Mouse (Mus musculus): ENCODE measurements around the gene Tatdn2. TPM values are rescaled to one million over a fixed set of nuclear protein-coding genes. Genes with fewer than 3 reads are reported as not detected.
A peak's percentile ranks its signal among the peaks of the same experiment; 100 is the strongest.

Gene Tatdn2
- total RNA-seq, 2 experiments from 2014 or later: 71.4 to 72.8 TPM

DNA sequence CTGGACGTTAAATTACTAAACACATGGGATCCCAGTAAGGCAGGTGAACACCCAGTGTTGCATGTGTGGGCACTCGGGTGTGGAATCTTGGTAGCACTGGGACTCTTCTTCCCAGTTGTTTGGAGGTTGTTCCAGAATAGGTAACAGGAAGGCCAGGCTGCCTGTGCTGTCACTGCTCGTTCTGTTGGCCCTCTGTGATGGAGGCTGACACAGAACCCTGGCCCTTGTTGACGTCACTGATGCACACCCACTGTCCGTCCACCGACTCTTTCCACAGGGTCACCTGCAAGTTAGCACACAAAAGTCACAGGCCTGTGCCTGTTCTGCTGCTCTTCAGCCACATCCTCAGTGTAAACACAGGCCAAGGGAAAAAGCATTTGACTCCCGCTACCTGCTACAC, 31.3 kb downstream of the Tatdn2 start:
- TF ChIP-seq CTCF (IDR thresholded peaks at IDR 0.05): no peak
- DNase-seq (ENCODE audit: extremely low spot score in 1 of 2, low spot score in 2 of 2): no peak
- intact Hi-C loops (cut with DNase I): no loop called here
- Histone ChIP-seq H3K4me3 (no peak overlapping the region), H3K27ac (no peak overlapping the region)

DNA sequence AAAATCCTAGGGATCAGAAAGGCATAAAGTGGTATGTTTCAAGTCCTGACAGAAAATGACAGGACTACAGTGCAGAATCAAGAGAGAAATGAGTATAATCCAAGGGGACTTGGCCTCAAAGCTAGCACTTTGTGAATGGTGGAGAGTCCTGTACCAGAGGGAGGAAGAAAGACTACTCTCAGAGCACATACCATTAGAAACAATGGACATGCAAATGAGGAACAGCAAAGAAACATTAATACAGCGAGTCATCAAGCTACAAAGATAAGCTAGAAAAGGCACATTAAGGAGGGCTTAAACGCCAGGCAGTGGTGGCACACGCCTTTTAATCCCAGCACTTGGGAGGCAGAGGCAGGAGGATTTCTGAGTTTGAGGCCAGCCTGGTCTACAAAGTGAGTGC, 34.4 kb downstream of the Tatdn2 start:
- intact Hi-C loops (cut with DNase I): loop anchor here (2.0 kb wide), 1 partner anchor 24 kb away; no protein-coding TSS in a partner anchor
- DNase-seq (ENCODE audit: extremely low spot score in 1 of 2, low spot score in 2 of 2): no peak
- H3K27ac ChIP-seq: no peak overlapping the region
- TF ChIP-seq CTCF (IDR thresholded peaks at IDR 0.05): no peak
- H3K4me3 ChIP-seq: no peak overlapping the region

DNA sequence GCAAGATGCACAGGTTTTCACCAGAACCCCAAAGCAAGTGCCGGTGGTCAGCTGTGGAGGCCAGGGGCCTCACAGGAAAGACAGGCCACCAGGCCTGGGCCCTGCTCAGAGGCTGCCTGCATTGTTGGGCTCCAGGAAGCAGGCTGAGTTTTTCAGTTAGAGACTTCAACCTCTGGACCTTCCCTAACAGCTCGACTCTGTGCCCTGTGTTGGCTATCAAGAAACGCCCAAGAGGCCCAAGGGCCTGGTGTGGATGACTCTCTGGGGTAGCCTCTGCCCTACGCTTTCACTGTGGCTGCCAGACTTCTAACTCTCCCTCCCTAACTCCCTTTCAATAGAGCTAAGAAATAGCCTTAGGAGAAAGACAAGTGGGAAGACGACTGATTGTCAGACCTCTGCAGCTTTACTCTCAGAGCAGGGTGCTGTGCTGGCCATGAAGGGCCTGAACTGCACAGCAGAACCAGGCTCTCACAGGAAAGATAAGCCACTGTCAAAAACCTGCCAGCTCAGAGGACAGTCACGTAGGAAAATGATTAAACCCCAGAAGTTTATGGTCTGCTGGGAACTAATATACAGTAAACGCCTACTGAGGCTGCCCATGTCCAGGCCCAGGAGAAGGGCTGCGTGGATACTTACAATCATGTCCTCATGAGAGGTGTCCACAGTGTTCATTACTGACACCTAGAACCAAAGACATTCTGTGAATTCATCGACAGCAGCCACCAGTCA, 40.6 kb downstream of the Tatdn2 start:
- Histone ChIP-seq H3K27ac (no peak overlapping the region), H3K4me3 (no peak overlapping the region)
- DNase-seq (ENCODE audit: extremely low spot score in 1 of 2, low spot score in 2 of 2): no peak
- TF ChIP-seq CTCF (IDR thresholded peaks at IDR 0.05): no peak
- intact Hi-C loops (cut with DNase I): no loop called here

DNA sequence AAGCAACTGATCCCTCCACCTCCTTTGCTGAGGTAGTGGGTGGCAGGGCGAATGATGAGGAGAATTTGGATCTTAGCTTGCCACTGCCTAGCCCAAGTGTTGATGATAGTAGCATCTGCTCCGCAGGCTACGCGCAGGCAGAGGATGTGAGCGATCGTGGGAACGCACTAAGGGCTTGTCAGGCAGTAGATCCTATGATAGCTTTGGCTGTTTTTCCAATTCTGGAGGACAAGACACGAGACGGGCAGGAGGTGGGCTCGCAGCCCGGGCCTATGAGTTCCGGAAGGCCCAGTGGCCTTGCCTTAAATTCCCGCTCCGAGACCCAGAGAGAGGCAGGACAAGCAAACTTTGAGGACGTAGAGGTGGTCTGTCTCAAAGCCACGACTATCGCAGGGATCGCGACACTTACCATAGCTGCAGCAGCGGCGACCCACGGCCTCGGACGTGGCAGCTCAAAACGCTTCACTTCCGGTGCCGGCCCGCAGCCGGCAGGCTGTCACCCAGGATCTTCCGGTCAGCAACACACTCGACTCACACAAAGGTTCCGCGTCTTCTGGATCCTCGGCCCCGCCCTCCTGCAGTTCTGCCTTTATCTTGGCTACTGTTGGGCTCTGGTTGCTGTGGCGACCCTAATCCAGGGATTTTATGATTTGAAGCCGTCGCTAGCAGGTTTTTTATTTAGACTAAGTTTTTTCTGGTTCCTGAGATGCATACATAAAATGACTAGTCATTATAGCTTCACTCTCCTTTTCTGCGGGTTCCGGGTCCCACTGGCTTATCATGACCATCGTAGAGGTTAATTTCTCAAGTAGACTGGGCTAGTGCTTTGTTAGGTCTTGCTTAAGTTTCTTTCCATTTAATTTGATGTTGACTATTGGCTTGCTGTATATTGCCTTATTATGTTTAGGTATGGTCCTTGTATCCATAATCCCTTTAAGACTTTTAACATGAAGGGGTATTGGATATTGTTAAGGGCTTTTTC, 43.7 kb downstream of the Tatdn2 start, which contains the start of gene Sec13:
TSS of gene Sec13 (minus strand) at position 508 of the 982 bp plus-strand sequence.
- Histone ChIP-seq H3K27ac (peak within 1 kb of the TSS; percentile 92), H3K4me3 (peak within 1 kb of the TSS; percentile 68)
- intact Hi-C loops (cut with DNase I): no loop called here
- DNase-seq (ENCODE audit: extremely low spot score in 1 of 2, low spot score in 2 of 2): peak; percentile 86 to 92
- no peak for TF ChIP-seq CTCF (IDR thresholded peaks at IDR 0.05)

DNA sequence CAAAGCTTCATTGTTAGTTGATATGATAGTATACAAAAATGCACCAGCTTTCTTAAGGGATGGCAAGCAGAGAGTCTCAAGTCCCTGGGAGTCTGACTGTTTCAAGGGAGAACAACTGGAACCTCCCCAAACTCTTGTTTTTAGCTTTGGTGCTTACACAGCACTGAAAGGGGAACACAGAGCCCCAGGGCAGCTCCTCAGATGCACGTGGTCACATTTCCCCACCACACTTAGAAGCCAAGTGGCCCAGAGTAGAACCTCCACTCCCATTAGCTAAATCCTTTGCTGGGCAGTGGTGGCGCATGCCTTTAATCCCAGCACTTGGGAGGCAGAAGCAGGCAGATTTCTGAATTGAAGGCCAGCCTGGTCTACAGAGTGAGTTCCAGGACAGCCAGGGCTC, 44.6 kb downstream of the Tatdn2 start:
- no peak for DNase-seq (ENCODE audit: extremely low spot score in 1 of 2, low spot score in 2 of 2)
- intact Hi-C loops (cut with DNase I): no loop called here
- Histone ChIP-seq H3K27ac (no peak overlapping the region; the same call in none of the 2 replicates), H3K4me3 (no peak overlapping the region)
- TF ChIP-seq CTCF (IDR thresholded peaks at IDR 0.05): no peak

DNA sequence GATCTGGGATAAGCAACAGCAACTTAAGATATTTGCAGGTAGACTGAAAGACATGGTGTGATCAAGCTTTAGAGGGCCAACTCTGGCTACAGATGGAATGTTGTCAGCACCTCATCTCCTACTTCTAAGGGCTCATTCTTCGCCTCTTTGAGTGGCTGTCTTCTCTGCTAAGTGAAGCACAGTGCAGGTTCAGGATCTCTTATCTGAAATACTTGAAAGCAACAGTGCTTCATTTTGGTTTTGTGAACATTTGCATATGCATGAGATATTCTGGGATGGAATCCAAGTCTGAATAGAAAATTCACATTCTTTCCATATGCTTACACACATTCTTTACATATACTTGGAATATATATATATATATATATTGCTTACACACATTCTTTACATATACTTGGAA, 45.5 kb downstream of the Tatdn2 start:
- TF ChIP-seq CTCF (IDR thresholded peaks at IDR 0.05): no peak
- intact Hi-C loops (cut with DNase I): no loop called here
- peak overlapping the region; percentile 16; the same call in 1 of the 2 replicates for H3K27ac ChIP-seq
- no peak overlapping the region for H3K4me3 ChIP-seq
- no peak for DNase-seq (ENCODE audit: extremely low spot score in 1 of 2, low spot score in 2 of 2)

DNA sequence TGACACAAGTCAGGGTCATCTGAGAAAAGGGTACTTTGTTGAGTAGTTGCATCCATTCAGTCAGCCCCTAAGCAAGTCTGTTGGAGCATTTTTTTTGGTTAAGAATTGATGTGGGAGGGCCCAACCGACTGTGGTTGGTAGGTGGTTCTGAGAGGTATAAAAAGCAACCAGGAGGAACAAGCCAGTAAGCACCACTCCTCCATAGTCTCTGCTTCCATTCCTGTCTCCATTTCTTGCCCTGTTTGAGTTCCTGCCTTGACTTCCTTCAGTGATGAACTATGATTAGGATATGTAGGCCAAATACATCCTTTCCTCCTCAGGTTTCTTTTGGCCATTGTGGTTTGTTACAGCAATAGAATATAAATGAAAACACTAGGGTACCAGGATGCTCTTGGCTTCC, 46.3 kb downstream of the Tatdn2 start:
- TF ChIP-seq CTCF (IDR thresholded peaks at IDR 0.05): no peak
- intact Hi-C loops (cut with DNase I): no loop called here
- H3K4me3 ChIP-seq: no peak overlapping the region
- H3K27ac ChIP-seq: peak overlapping the region; percentile 58
- DNase-seq (ENCODE audit: extremely low spot score in 1 of 2, low spot score in 2 of 2): no peak

DNA sequence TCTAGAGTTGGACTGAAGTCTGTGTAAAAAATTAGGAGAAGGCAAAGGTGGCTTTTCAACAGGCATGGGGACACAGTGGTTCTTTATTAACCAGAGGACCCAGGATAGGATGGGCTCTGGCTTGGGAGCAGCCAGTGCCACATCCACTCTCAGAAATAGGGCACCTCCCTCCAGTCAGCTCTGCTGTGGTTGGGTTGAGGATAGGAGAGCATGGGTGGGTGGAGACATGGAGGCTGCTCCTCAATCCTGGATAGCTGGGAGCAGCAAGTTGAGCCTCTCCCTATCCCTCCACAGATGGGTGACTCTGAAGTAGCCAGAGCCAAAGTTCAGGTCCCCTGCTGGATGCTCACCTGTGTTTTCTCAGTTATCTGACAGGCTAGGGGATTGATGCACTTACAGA, 48.3 kb downstream of the Tatdn2 start:
- Histone ChIP-seq H3K4me3 (no peak overlapping the region), H3K27ac (no peak overlapping the region)
- TF ChIP-seq CTCF (IDR thresholded peaks at IDR 0.05): no peak
- intact Hi-C loops (cut with DNase I): no loop called here
- DNase-seq (ENCODE audit: extremely low spot score in 1 of 2, low spot score in 2 of 2): no peak

DNA sequence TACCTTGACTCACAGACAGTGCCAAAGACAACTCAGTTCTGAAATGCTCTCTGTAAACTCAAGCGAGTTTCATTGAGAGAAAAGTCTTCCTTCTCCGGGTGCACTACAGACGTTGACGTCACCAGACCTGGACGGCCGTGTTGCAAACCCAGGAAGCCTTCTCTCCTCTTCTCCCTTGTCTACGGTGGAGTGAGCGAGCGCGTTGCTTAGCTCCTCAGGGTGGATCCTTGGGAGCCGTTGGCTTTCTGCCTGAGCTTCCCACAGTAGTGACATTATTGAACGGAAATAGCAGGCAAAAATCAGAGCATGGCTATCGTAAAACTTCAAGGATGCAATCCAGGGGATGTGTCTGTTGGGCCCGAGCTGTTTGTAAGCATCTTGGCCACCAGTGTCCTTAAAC, 50.4 kb downstream of the Tatdn2 start:
- H3K27ac ChIP-seq: no peak overlapping the region
- no peak for TF ChIP-seq CTCF (IDR thresholded peaks at IDR 0.05)
- H3K4me3 ChIP-seq: no peak overlapping the region
- intact Hi-C loops (cut with DNase I): no loop called here
- no peak for DNase-seq (ENCODE audit: extremely low spot score in 1 of 2, low spot score in 2 of 2)

DNA sequence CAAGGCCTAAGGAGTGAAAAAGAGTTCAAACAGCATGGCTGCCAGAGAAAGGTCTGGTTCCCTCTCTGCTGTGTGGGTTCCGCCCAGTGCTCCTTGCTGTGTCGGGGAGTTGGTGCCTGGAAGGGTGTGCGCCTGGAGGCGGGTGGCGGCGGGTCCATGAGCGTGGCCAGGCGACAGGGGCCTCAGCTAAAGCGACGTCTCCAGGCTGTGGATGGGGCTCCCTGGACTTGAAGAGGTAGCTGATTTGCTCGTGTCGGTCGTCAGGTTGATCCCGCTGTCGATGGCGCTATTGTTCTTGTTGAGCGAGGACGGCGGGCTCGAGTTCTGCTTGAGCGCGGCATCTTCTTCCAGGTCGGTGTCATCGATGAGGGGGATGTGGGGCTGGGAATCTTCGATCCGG, 51.5 kb downstream of the Tatdn2 start:
- no peak for TF ChIP-seq CTCF (IDR thresholded peaks at IDR 0.05)
- Histone ChIP-seq H3K27ac (peak overlapping the region; percentile 5; the same call in 1 of the 2 replicates), H3K4me3 (no peak overlapping the region)
- no peak for DNase-seq (ENCODE audit: extremely low spot score in 1 of 2, low spot score in 2 of 2)
- intact Hi-C loops (cut with DNase I): no loop called here

DNA sequence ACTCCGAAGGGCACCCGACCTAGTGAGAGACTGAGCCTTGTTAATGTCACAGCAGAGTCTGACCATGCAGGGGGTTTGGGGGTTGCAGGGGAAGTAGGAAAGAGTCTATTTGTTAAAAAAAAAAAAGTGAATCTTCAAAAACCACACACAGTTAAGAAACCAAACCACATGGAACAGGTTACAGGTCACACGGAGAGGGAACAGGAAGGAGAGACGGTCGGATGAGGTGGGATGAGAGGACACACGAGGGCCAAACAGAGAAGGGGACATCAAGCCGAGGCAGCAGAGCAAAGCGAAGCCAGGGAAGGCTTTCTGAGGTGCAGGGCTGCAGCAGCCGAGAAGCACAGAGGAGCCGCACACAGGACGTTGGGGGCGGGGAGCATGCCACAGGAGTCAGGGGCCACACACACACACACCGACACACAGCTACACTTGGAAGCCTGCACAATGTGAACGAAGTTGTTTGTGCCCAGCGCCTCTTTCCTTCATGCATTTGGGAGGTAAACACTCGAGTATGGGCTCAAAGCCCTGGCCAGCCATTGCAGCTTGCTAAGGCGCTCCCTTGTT, 52.4 kb downstream of the Tatdn2 start:
- TF ChIP-seq CTCF (IDR thresholded peaks at IDR 0.05): no peak
- intact Hi-C loops (cut with DNase I): no loop called here
- Histone ChIP-seq H3K27ac (no peak overlapping the region; the same call in 1 of the 2 replicates), H3K4me3 (no peak overlapping the region)
- no peak for DNase-seq (ENCODE audit: extremely low spot score in 1 of 2, low spot score in 2 of 2)

Small RNA genes within 50 kb of the gene (microRNA-seq; reads per million reads assigned to microRNA genes)
- 0 to 0.24 reads per million in 2 experiments for gene Mir7042

Other genes starting within 250 kb of the Tatdn2 start
- under 1 TPM; 0.49 to 0.50 TPM for gene Il17re, start 238.6 kb upstream of the Tatdn2 start, total RNA-seq (2021)
- 1 to 10 TPM; 4.4 to 5.1 TPM for gene Il17rc, start 225.6 kb upstream of the Tatdn2 start, total RNA-seq (2021)
- 100 to 1,000 TPM; 116 to 117 TPM for gene Creld1, start 213.8 kb upstream of the Tatdn2 start, total RNA-seq (2021)
- 10 to 100 TPM; 54.9 to 61.1 TPM for gene Prrt3, start 195.1 kb upstream of the Tatdn2 start, total RNA-seq (2021)
- 10 to 100 TPM; 76.5 to 77.5 TPM for gene Emc3, start 165.4 kb upstream of the Tatdn2 start, total RNA-seq (2021)
- 1 to 10 TPM; 2.1 to 2.2 TPM for gene Fancd2, start 165.4 kb upstream of the Tatdn2 start, total RNA-seq (2021)
- gene Fancd2os, start 96.3 kb upstream of the Tatdn2 start, total RNA-seq (2021): not detected
- 100 to 1,000 TPM; 221 to 228 TPM for gene Brk1, start 92.3 kb upstream of the Tatdn2 start, total RNA-seq (2021)
- gene Vhl, start 73.1 kb upstream of the Tatdn2 start, total RNA-seq (2021): 10 to 100 TPM; 41.5 to 43.0 TPM
- gene Irak2, start 58.6 kb upstream of the Tatdn2 start, total RNA-seq (2021): 10 to 100 TPM; 21.6 to 25.6 TPM
- under 1 TPM in 1 of 2 experiments, not detected in 1; 0.98 TPM for gene Ghrl, start 22.8 kb downstream of the Tatdn2 start, total RNA-seq (2021)
- gene Sec13, start 43.7 kb downstream of the Tatdn2 start, total RNA-seq (2021): 10 to 100 TPM; 67.5 to 67.8 TPM